Mouse (Mus musculus): ENCODE results near the gene Lpp. TPM values are rescaled to one million over a fixed set of nuclear protein-coding genes. Genes with fewer than 3 reads are reported as not detected.

The Lpp gene
- polyA plus RNA-seq, 1 experiment from 2014 or later = 4.8 TPM

GRCm38 (mm10) chr16:24624335-24624734 is 231.0 kb downstream of the Lpp start:
- no peaks in the 10 kb centered on the region for H3K27me3 ChIP-seq (replicated peaks; ENCODE audit: control insufficient read depth, insufficient read depth, low read length)
- H3K9me3 ChIP-seq (replicated peaks; ENCODE audit: control insufficient read depth, low read length) = no peaks in the 10 kb centered on the region
- H3K4me2 ChIP-seq (ENCODE audit: low read length) = no peak overlapping the region
- H3K4me1 ChIP-seq (ENCODE audit: control insufficient read depth, insufficient read depth, low read length) = no peaks in the 10 kb centered on the region
- DNase-seq (ENCODE audit: low spot score) (peak; percentile 58), ATAC-seq (peak; percentile 61; the same call in 1 of the 2 replicates)
- no peak overlapping the region for H3K4me3 ChIP-seq (ENCODE audit: low read depth, low read length)
- H3K27ac ChIP-seq (ENCODE audit: low read depth, low read length) = no peak overlapping the region
- H3K9ac ChIP-seq (ENCODE audit: low read length) = no peak overlapping the region
- WGBS = 32% methylated on average over 5 of the region's 5 CpGs
- no peaks in the 10 kb centered on the region for H3K36me3 ChIP-seq (ENCODE audit: control insufficient read depth, insufficient read depth, low read length)

- no peak for DNase-seq (ENCODE audit: low spot score)
- no peak overlapping the region for H3K9ac ChIP-seq (ENCODE audit: low read length)
- H3K36me3 ChIP-seq (ENCODE audit: control insufficient read depth, insufficient read depth, low read length) = no peaks in the 10 kb centered on the region
- 92% methylated on average over 5 of the region's 5 CpGs for WGBS
- no peak overlapping the region for H3K4me3 ChIP-seq (ENCODE audit: low read depth, low read length)
- H3K4me1 ChIP-seq (ENCODE audit: control insufficient read depth, insufficient read depth, low read length) = no peaks in the 10 kb centered on the region
- ATAC-seq = no peak
- no peaks in the 10 kb centered on the region for H3K27me3 ChIP-seq (replicated peaks; ENCODE audit: control insufficient read depth, insufficient read depth, low read length)
- no peak overlapping the region for H3K27ac ChIP-seq (ENCODE audit: low read depth, low read length)
- no peak overlapping the region for H3K4me2 ChIP-seq (ENCODE audit: low read length)
- no peaks in the 10 kb centered on the region for H3K9me3 ChIP-seq (replicated peaks; ENCODE audit: control insufficient read depth, low read length)
These were observed 232.3 kb downstream of the Lpp start for GRCm38 (mm10) chr16:24625576-24625975.

- no peaks in the 10 kb centered on the region for H3K27me3 ChIP-seq (replicated peaks; ENCODE audit: control insufficient read depth, insufficient read depth, low read length)
- DNase-seq (ENCODE audit: low spot score) (no peak), ATAC-seq (no peak)
- WGBS = 90% methylated on average over 1 of the region's 1 CpGs
- H3K36me3 ChIP-seq (ENCODE audit: control insufficient read depth, insufficient read depth, low read length) = no peaks in the 10 kb centered on the region
- H3K4me2 ChIP-seq (ENCODE audit: low read length) = no peak overlapping the region
- no peaks in the 10 kb centered on the region for H3K4me1 ChIP-seq (ENCODE audit: control insufficient read depth, insufficient read depth, low read length)
- H3K9me3 ChIP-seq (replicated peaks; ENCODE audit: control insufficient read depth, low read length) = no peaks in the 10 kb centered on the region
- no peak overlapping the region for H3K9ac ChIP-seq (ENCODE audit: low read length)
- H3K27ac ChIP-seq (ENCODE audit: low read depth, low read length) = no peak overlapping the region
- no peak overlapping the region for H3K4me3 ChIP-seq (ENCODE audit: low read depth, low read length)
These were observed 235.5 kb downstream of the Lpp start for GRCm38 (mm10) chr16:24628779-24629178.

GRCm38 (mm10) chr16:24629218-24630172 is 236.2 kb downstream of the Lpp start:
- H3K36me3 ChIP-seq (ENCODE audit: control insufficient read depth, insufficient read depth, low read length) = no peaks in the 10 kb centered on the region
- no peak for ATAC-seq

GRCm38 (mm10) chr16:24635381-24635919 is 242.1 kb downstream of the Lpp start:
- no peak for ATAC-seq
- H3K4me3 ChIP-seq (ENCODE audit: low read depth, low read length) = no peak overlapping the region
- H3K36me3 ChIP-seq (ENCODE audit: control insufficient read depth, insufficient read depth, low read length) = no peaks in the 10 kb centered on the region

More at GRCm38 (mm10) chr16:24629218-24630172, 236.2 kb downstream of the Lpp start:
- no peak overlapping the region for H3K4me2 ChIP-seq (ENCODE audit: low read length)
- DNase-seq (ENCODE audit: low spot score) = no peak
- no peak overlapping the region for H3K27ac ChIP-seq (ENCODE audit: low read depth, low read length)
- H3K9ac ChIP-seq (ENCODE audit: low read length) = no peak overlapping the region
- H3K27me3 ChIP-seq (replicated peaks; ENCODE audit: control insufficient read depth, insufficient read depth, low read length) = no peaks in the 10 kb centered on the region
- H3K9me3 ChIP-seq (replicated peaks; ENCODE audit: control insufficient read depth, low read length) = no peaks in the 10 kb centered on the region
- no peak overlapping the region for H3K4me3 ChIP-seq (ENCODE audit: low read depth, low read length)
- 89% methylated on average over 12 of the region's 12 CpGs for WGBS
- H3K4me1 ChIP-seq (ENCODE audit: control insufficient read depth, insufficient read depth, low read length) = no peaks in the 10 kb centered on the region; the same call in 1 of the 2 replicates

GRCm38 (mm10) chr16:24636894-24637293 is 243.6 kb downstream of the Lpp start:
- Histone ChIP-seq H3K27ac (ENCODE audit: low read depth, low read length) (no peak overlapping the region), H3K4me3 (ENCODE audit: low read depth, low read length) (no peak overlapping the region), H3K27me3 (replicated peaks; ENCODE audit: control insufficient read depth, insufficient read depth, low read length) (no peaks in the 10 kb centered on the region), H3K9ac (ENCODE audit: low read length) (no peak overlapping the region), H3K4me2 (ENCODE audit: low read length) (no peak overlapping the region), H3K9me3 (replicated peaks; ENCODE audit: control insufficient read depth, low read length) (no peaks in the 10 kb centered on the region), H3K4me1 (ENCODE audit: control insufficient read depth, insufficient read depth, low read length) (no peaks in the 10 kb centered on the region; the same call in 1 of the 2 replicates), H3K36me3 (ENCODE audit: control insufficient read depth, insufficient read depth, low read length) (no peaks in the 10 kb centered on the region)
- WGBS = 42% methylated on average over 2 of the region's 2 CpGs
- ATAC-seq (no peak), DNase-seq (ENCODE audit: low spot score) (no peak)

More at GRCm38 (mm10) chr16:24635381-24635919, 242.1 kb downstream of the Lpp start:
- no peak overlapping the region for H3K9ac ChIP-seq (ENCODE audit: low read length)
- no peaks in the 10 kb centered on the region for H3K27me3 ChIP-seq (replicated peaks; ENCODE audit: control insufficient read depth, insufficient read depth, low read length)
- no peak overlapping the region for H3K4me2 ChIP-seq (ENCODE audit: low read length)
- H3K27ac ChIP-seq (ENCODE audit: low read depth, low read length) = no peak overlapping the region
- no peak for DNase-seq (ENCODE audit: low spot score)
- H3K4me1 ChIP-seq (ENCODE audit: control insufficient read depth, insufficient read depth, low read length) = no peaks in the 10 kb centered on the region; the same call in 1 of the 2 replicates
- no peaks in the 10 kb centered on the region for H3K9me3 ChIP-seq (replicated peaks; ENCODE audit: control insufficient read depth, low read length)
- 91% methylated on average over 7 of the region's 7 CpGs for WGBS

GRCm38 (mm10) chr16:24641003-24641797 is 247.9 kb downstream of the Lpp start:
- Histone ChIP-seq H3K27me3 (replicated peaks; ENCODE audit: control insufficient read depth, insufficient read depth, low read length) (no peaks in the 10 kb centered on the region), H3K9ac (ENCODE audit: low read length) (no peak overlapping the region), H3K36me3 (ENCODE audit: control insufficient read depth, insufficient read depth, low read length) (no peaks in the 10 kb centered on the region), H3K27ac (ENCODE audit: low read depth, low read length) (no peak overlapping the region), H3K4me2 (ENCODE audit: low read length) (no peak overlapping the region), H3K9me3 (replicated peaks; ENCODE audit: control insufficient read depth, low read length) (no peaks in the 10 kb centered on the region), H3K4me1 (ENCODE audit: control insufficient read depth, insufficient read depth, low read length) (no peaks in the 10 kb centered on the region), H3K4me3 (ENCODE audit: low read depth, low read length) (no peak overlapping the region)
- DNase-seq (ENCODE audit: low spot score) (no peak), ATAC-seq (no peak)
- 83% methylated on average over 9 of the region's 9 CpGs for WGBS

- Histone ChIP-seq H3K9ac (ENCODE audit: low read length) (no peak overlapping the region), H3K9me3 (replicated peaks; ENCODE audit: control insufficient read depth, low read length) (no peaks in the 10 kb centered on the region), H3K4me1 (ENCODE audit: control insufficient read depth, insufficient read depth, low read length) (no peaks in the 10 kb centered on the region), H3K27me3 (replicated peaks; ENCODE audit: control insufficient read depth, insufficient read depth, low read length) (no peaks in the 10 kb centered on the region), H3K4me2 (ENCODE audit: low read length) (no peak overlapping the region), H3K4me3 (ENCODE audit: low read depth, low read length) (no peak overlapping the region), H3K36me3 (ENCODE audit: control insufficient read depth, insufficient read depth, low read length) (no peaks in the 10 kb centered on the region), H3K27ac (ENCODE audit: low read depth, low read length) (no peak overlapping the region)
- WGBS = 67% methylated on average over 4 of the region's 4 CpGs
- ATAC-seq (no peak), DNase-seq (ENCODE audit: low spot score) (no peak)
These were observed 249.8 kb downstream of the Lpp start for GRCm38 (mm10) chr16:24643024-24643635.
